7 mouse cellular contexts compared by ENCODE assay signal in the genomic region with DNA sequence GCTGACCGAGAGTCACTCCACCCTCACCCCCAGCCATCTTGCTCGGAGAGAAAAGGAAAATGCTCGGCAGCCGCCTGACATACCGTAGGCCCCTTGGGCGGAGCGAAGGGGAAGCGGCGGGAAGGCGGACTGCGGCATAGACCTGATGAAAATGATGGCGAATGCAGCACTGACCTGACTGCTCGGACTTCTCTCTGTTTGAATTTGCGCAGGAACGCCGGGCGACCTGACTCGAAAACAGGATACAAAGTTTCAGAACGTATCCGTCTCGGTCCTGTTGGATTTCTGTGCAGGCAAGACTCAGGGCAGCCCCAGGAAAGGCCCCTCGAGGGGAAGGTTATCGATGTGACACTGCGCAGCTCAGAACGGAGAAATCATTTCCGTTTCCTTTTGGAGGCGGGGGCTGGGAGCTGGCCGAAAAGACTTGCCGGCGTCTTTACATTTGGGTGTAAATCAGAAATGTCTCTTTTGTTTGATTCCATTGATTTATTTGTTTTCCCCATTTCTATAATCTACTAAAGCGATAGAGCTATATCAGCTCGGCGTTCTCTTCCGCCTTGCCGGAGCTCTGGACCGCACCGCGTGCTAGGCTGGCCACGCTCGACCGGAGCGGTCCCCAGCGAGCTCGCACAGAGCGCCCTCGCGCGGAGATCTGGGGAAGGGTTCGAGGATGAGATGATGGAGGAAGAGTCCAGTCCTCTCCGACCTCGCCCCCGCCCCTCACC. TPM values are rescaled to one million over a fixed set of nuclear protein-coding genes. Genes with fewer than 3 reads are reported as not detected.
DNase-seq lines count a peak whose midpoint lies in the region; ATAC-seq and TF ChIP-seq lines count a peak whose summit lies in the region.

A gene (minus strand): TSS at position 266 of the 725 bp plus-strand sequence.

- peak; percentile 95 for ATAC-seq in intestine, postnatal 0 days
- peak; percentile 94 for ATAC-seq in midbrain, embryonic 12.5 days (ENCODE audit: low FRiP score, low read depth)

- H3K9me3 ChIP-seq in intestine, postnatal 0 days (ENCODE audit: control insufficient read depth) = no peaks in the 10 kb centered on the region
- no peaks in the 10 kb centered on the region for H3K9me3 ChIP-seq in midbrain, embryonic 12.5 days

- H3K4me3 ChIP-seq in intestine, postnatal 0 days (ENCODE audit: low read depth, low read length) = peak within 1 kb of the TSS; percentile 87
- H3K4me3 ChIP-seq in midbrain, embryonic 12.5 days = peak within 1 kb of the TSS; percentile 82
- peak within 1 kb of the TSS; percentile 98 for H3K4me3 ChIP-seq in small intestine, adult 2 months (ENCODE audit: low read depth, low read length)

- intact Hi-C loops in left cerebral cortex, postnatal 4 days (cut with DNase I) = loop anchor here (2.0 kb wide), 1 partner anchor 34 kb away; no protein-coding TSS in a partner anchor

- 0% methylated on average over 52 of the region's 52 CpGs for WGBS in intestine, postnatal 0 days
- WGBS in midbrain, embryonic 12.5 days = 0% methylated on average over 52 of the region's 52 CpGs
- WGBS in small intestine, adult 2 months = under 1% methylated on average over 52 of the region's 52 CpGs

- DNase-seq in adrenal gland, adult 8-10 months = peak; percentile 83
- DNase-seq in embryo, embryonic 9.5 days (ENCODE audit: extremely low spot score) = peak; percentile 87
- DNase-seq in gonadal fat pad, adult 2 months (ENCODE audit: low read depth) = no peak
- DNase-seq in left cerebral cortex, postnatal 4 days = peak; percentile 85

- no peaks in the 10 kb centered on the region for H3K27me3 ChIP-seq in intestine, postnatal 0 days (replicated peaks; ENCODE audit: control insufficient read depth, insufficient read depth, low read length)
- H3K27me3 ChIP-seq in midbrain, embryonic 12.5 days = no peaks in the 10 kb centered on the region
- no peaks in the 10 kb centered on the region for H3K27me3 ChIP-seq in small intestine, adult 2 months (ENCODE audit: control insufficient read depth, insufficient read depth, low read length)

- peak; percentile 80 for TF ChIP-seq CTCF in intestine, postnatal 0 days (IDR thresholded peaks at IDR 0.05; ENCODE audit: low read depth)
- TF ChIP-seq CTCF in small intestine, adult 2 months (IDR thresholded peaks at IDR 0.05; ENCODE audit: extremely low read depth, insufficient read length, insufficient replicate concordance, low read depth, low read length) = peak; percentile 65

- peaks cover 12% of the 10 kb centered on the region; the same call in 1 of the 2 replicates for H3K36me3 ChIP-seq in intestine, postnatal 0 days (ENCODE audit: control insufficient read depth, insufficient read depth)
- H3K36me3 ChIP-seq in midbrain, embryonic 12.5 days = peaks cover 15% of the 10 kb centered on the region
- H3K36me3 ChIP-seq in small intestine, adult 2 months (ENCODE audit: control insufficient read depth, insufficient read depth, low read length) = peaks cover 5% of the 10 kb centered on the region; the same call in 1 of the 2 replicates

- H3K4me1 ChIP-seq in intestine, postnatal 0 days (replicated peaks; ENCODE audit: control insufficient read depth, insufficient read depth, low read length) = no peaks in the 10 kb centered on the region
- H3K4me1 ChIP-seq in midbrain, embryonic 12.5 days = 0 out of 2 replicates have a peak, but pooled peaks cover 2% of the 10 kb centered on the region
- no peaks in the 10 kb centered on the region for H3K4me1 ChIP-seq in small intestine, adult 2 months (ENCODE audit: control insufficient read depth, insufficient read depth, insufficient read length, low read length)

- TF ChIP-seq POLR2A in small intestine, adult 2 months (IDR thresholded peaks at IDR 0.05; ENCODE audit: low read depth, low read length) = peak; percentile 21; the same call in 1 of the 2 replicates

- H3K9ac ChIP-seq in intestine, postnatal 0 days (ENCODE audit: low read depth, low read length) = peak within 1 kb of the TSS; percentile 76
- H3K9ac ChIP-seq in midbrain, embryonic 12.5 days (replicated peaks) = peak within 1 kb of the TSS; percentile 86

- H3K27ac ChIP-seq in intestine, postnatal 0 days (ENCODE audit: low read depth, low read length) = peak within 1 kb of the TSS; percentile 64
- H3K27ac ChIP-seq in midbrain, embryonic 12.5 days (replicated peaks) = peak within 1 kb of the TSS; percentile 73
- peak within 1 kb of the TSS; percentile 77 for H3K27ac ChIP-seq in small intestine, adult 2 months (ENCODE audit: insufficient read depth, low read depth, low read length)

- peak within 1 kb of the TSS; percentile 70 for H3K4me2 ChIP-seq in intestine, postnatal 0 days (replicated peaks; ENCODE audit: low read depth)
- H3K4me2 ChIP-seq in midbrain, embryonic 12.5 days (replicated peaks) = peak within 1 kb of the TSS; percentile 73

RNA-seq across cellular contexts. Expression of the gene that starts here (rescaled TPM):
- 100 to 1,000 TPM; 120 to 235 (median 168) TPM for total RNA-seq in adrenal gland, adult 8-10 months (2022)
- 47.4 and 47.5 TPM in 2 replicates for polyA plus RNA-seq in gonadal fat pad, adult 2 months (2012; rRNA removed)
- polyA plus RNA-seq in intestine, postnatal 0 days (2015; fragmentation: Nextera tagmentation; extraction: Ambion mirVana) = 35.2 and 36.7 TPM in 2 replicates
- 100 to 1,000 TPM; 167 to 244 TPM for total RNA-seq in left cerebral cortex, postnatal 4 days (2021)
- 98.6 and 113 TPM in 2 replicates for polyA plus RNA-seq in midbrain, embryonic 12.5 days (2016; fragmentation: Nextera tagmentation; extraction: Ambion mirVana)
- polyA plus RNA-seq in small intestine, adult 2 months (2012; rRNA removed) = 16.7 and 16.8 TPM in 2 replicates
